Mouse (Mus musculus) liver, embryonic 14.5 days (tissue): ENCODE results near the gene Hivep3. TPM values are rescaled to one million over a fixed set of nuclear protein-coding genes. Genes with fewer than 3 reads are reported as not detected.

ENCODE experiments used
- ATAC-seq: fragments of 200-750 bp; cut with Nextera tagmentation; 2 replicates; pipeline ENCODE4 v1.8.0; 2017; ENCODE audit warnings: moderate number of reproducible peaks, mild to moderate bottlenecking, moderate library complexity; ENCODE audit not compliant: insufficient read depth
- DNase-seq, 3 experiments: peaks; one replicate each; pipeline ENCODE4 v3.0.0-alpha.2; 2012 to 2013; ENCODE audit warnings: low read depth in 3 of 3, low spot score in 3 of 3
- H3K27ac ChIP-seq: fragments of 300-500 bp; sonication (generic); 2 replicates; pipeline ENCODE4 v1.5.1; 2014; ENCODE audit warnings: moderate library complexity, mild to moderate bottlenecking, control low read depth, inconsistent platforms
- H3K27me3 ChIP-seq: fragments of 300-500 bp; sonication (generic); 2 replicates; pipeline ENCODE4 v1.6.1; 2014; ENCODE audit warnings: mild to moderate bottlenecking, low read length, moderate library complexity; ENCODE audit not compliant: control insufficient read depth, insufficient read depth
- H3K36me3 ChIP-seq: fragments of 300-500 bp; sonication (generic); replicated peaks from 2 replicates; pipeline ENCODE4 v1.6.1; 2014; ENCODE audit warnings: low read depth; ENCODE audit not compliant: control insufficient read depth, insufficient read depth
- H3K4me1 ChIP-seq, 2 experiments: fragments of 200-500 bp in 1 of 2; fragments of 300-500 bp in 1 of 2; sonication (generic) in 1 of 2; replicated peaks; 2 replicates each; pipeline ENCODE4 v1.6.1; 2012 to 2014; ENCODE audit warnings: antibody characterized with exemption in 1 of 2, inconsistent platforms in 1 of 2, low read length in 1 of 2; ENCODE audit not compliant: control insufficient read depth in 2 of 2, insufficient read depth in 2 of 2
- H3K4me2 ChIP-seq: fragments of 300-500 bp; sonication (generic); 2 replicates; pipeline ENCODE4 v1.6.1; 2014; ENCODE audit warnings: low read depth, mild to moderate bottlenecking, control low read depth, moderate library complexity
- H3K4me3 ChIP-seq, 2 experiments: fragments of 200-500 bp in 1 of 2; fragments of 300-500 bp in 1 of 2; sonication (generic) in 1 of 2; 2 replicates each; pipeline ENCODE4 v1.5.1; 2012 to 2014; ENCODE audit warnings: low read depth in 2 of 2, low read length in 2 of 2, mild to moderate bottlenecking in 2 of 2, control low read depth in 1 of 2, inconsistent platforms in 1 of 2, moderate library complexity in 1 of 2; ENCODE audit not compliant: insufficient read depth in 1 of 2
- H3K9ac ChIP-seq: fragments of 300-500 bp; sonication (generic); replicated peaks from 2 replicates; pipeline ENCODE4 v1.6.1; 2014; ENCODE audit warnings: mild to moderate bottlenecking, control low read depth, moderate library complexity
- H3K9me3 ChIP-seq: fragments of 300-500 bp; sonication (generic); 2 replicates; pipeline ENCODE4 v1.6.1; 2016; ENCODE audit warnings: low read length, mixed read lengths; ENCODE audit not compliant: control insufficient read depth
- CTCF ChIP-seq: IDR thresholded peaks from 2 replicates; pipeline ENCODE4 v1.5.1; 2016; ENCODE audit warnings: antibody characterized with exemption, low read depth, control low read depth
- EP300 ChIP-seq: IDR thresholded peaks from 2 replicates; pipeline ENCODE4 v1.6.1; 2016; ENCODE audit warnings: antibody characterized with exemption, low read depth
- WGBS: fragments of 180-500 bp; shearing (Covaris S2); extraction: QIAGEN DNeasy Blood & Tissue Kit; methylation state at CpG from one replicate; pipeline ENCODE4 v1.1.7; 2014; ENCODE audit not compliant: insufficient replicate concordance; 5-methylcytosine and 5-hydroxymethylcytosine counted together
- polyA plus RNA-seq, 2 experiments: library from polyadenylated mRNA; depleted of rRNA in 1 of 2; stranded (reverse) in 1 of 2; unstranded in 1 of 2; fragments of >200 nt; fragmentation: Nextera tagmentation in 1 of 2; extraction: Ambion mirVana in 1 of 2; gene quantifications; 2 replicates each; pipeline versions ENCODE4 v1.2.1 to v1.2.3; 2012 to 2014

Hivep3 gene
- polyA plus RNA-seq, 2 experiments: 1.9 to 2.7 TPM

- no peak overlapping the region for H3K9ac ChIP-seq
- no peaks in the 10 kb centered on the region for H3K9me3 ChIP-seq
- H3K4me1 ChIP-seq: no peaks in the 10 kb centered on the region
- no peak overlapping the region for H3K4me3 ChIP-seq
- H3K36me3 ChIP-seq: no peaks in the 10 kb centered on the region
- H3K27me3 ChIP-seq: no peaks in the 10 kb centered on the region
- TF ChIP-seq CTCF (no peak), EP300 (no peak)
- H3K27ac ChIP-seq: no peak overlapping the region
- no peak overlapping the region for H3K4me2 ChIP-seq
- DNase-seq: no peak
- 65% methylated on average over 1 of the region's 1 CpGs for whole genome bisulfite sequencing
- ATAC-seq: no peak
Observed at GRCm38 (mm10) chr4:120012891-120013290, 279.3 kb downstream of the Hivep3 start.

GRCm38 (mm10) chr4:120018426-120018825 is 284.8 kb downstream of the Hivep3 start:
- H3K27ac ChIP-seq: no peak overlapping the region
- no peak for DNase-seq
- no peak overlapping the region for H3K4me3 ChIP-seq
- H3K4me1 ChIP-seq: no peaks in the 10 kb centered on the region
- no peak for ATAC-seq
- H3K4me2 ChIP-seq: no peak overlapping the region
- H3K36me3 ChIP-seq: no peaks in the 10 kb centered on the region
- H3K9me3 ChIP-seq: no peaks in the 10 kb centered on the region
- WGBS: 47% methylated on average over 5 of the region's 5 CpGs
- TF ChIP-seq EP300: no peak
- TF ChIP-seq CTCF: no peak
- H3K27me3 ChIP-seq: no peaks in the 10 kb centered on the region
- no peak overlapping the region for H3K9ac ChIP-seq

GRCm38 (mm10) chr4:120022392-120022791 is 288.8 kb downstream of the Hivep3 start:
- Histone ChIP-seq H3K9ac (no peak overlapping the region), H3K4me2 (no peak overlapping the region), H3K9me3 (no peaks in the 10 kb centered on the region), H3K27me3 (no peaks in the 10 kb centered on the region), H3K4me3 (no peak overlapping the region), H3K27ac (no peak overlapping the region), H3K4me1 (no peaks in the 10 kb centered on the region), H3K36me3 (no peaks in the 10 kb centered on the region)
- WGBS: 28% methylated on average over 3 of the region's 3 CpGs
- ATAC-seq (no peak), DNase-seq (no peak)
- TF ChIP-seq EP300 (no peak), CTCF (no peak)

GRCm38 (mm10) chr4:120023221-120023840 is 289.7 kb downstream of the Hivep3 start:
- DNase-seq: no peak
- no peaks in the 10 kb centered on the region for H3K36me3 ChIP-seq
- TF ChIP-seq CTCF (no peak), EP300 (no peak)
- no peaks in the 10 kb centered on the region for H3K4me1 ChIP-seq
- no peaks in the 10 kb centered on the region for H3K27me3 ChIP-seq
- H3K9ac ChIP-seq: no peak overlapping the region
- H3K4me2 ChIP-seq: no peak overlapping the region
- no peak for ATAC-seq
- no peaks in the 10 kb centered on the region for H3K9me3 ChIP-seq
- no peak overlapping the region for H3K4me3 ChIP-seq
- 58% methylated on average over 4 of the region's 4 CpGs for WGBS
- no peak overlapping the region for H3K27ac ChIP-seq

DNA sequence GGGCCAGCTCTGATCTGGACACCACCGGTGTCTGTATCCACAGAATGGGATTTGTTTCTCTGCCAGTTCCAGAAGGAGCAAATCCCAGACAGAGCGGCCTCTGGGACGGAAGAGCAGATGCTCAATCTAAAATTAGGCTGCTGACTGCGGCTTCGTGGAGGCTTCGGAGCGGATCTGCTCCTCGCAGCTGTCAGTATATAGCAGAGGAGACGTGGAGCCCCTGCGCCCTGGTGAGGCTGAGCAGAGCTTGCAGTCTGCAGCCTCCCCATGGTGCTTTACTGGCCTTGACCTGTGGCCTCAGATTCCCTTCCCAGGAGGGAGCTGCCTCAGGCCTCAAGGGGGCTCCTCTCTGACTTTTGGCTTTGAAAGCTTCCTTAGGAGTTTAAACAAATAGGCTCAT is 290.5 kb downstream of the Hivep3 start:
- 54% methylated on average over 10 of the region's 10 CpGs for WGBS
- H3K36me3 ChIP-seq: no peaks in the 10 kb centered on the region
- no peak overlapping the region for H3K9ac ChIP-seq
- ATAC-seq (no peak), DNase-seq (no peak)
- H3K27ac ChIP-seq: no peak overlapping the region
- H3K9me3 ChIP-seq: no peaks in the 10 kb centered on the region
- H3K4me3 ChIP-seq: no peak overlapping the region
- TF ChIP-seq EP300 (no peak), CTCF (no peak)
- no peaks in the 10 kb centered on the region for H3K4me1 ChIP-seq
- no peak overlapping the region for H3K4me2 ChIP-seq
- no peaks in the 10 kb centered on the region for H3K27me3 ChIP-seq
